Comparison of ENCODE assay signal across 20 mouse cellular contexts in the genomic region with DNA sequence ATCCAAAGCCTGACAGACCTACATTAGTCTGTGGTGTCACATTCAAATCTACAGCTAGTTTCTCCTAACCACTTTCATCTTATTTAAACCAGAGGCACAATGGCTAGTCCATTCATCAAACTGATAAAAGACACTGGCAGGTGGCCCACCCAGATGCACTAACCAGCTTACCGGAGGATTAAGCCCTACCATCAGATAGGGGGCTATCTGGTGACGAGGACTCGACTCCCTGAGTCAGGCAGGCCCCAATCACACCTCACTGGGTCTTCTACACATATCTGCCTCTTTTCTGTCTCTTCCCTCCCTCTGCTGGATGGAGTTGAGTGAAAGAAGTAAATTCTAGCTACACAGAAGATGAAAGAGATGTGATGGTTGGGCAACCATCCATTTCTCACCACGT. TPM values are rescaled to one million over a fixed set of nuclear protein-coding genes. Genes with fewer than 3 reads are reported as not detected.
A peak's percentile ranks its signal among the peaks of the same experiment; 100 is the strongest.
DNase-seq lines count a peak whose midpoint lies in the region; ATAC-seq and TF ChIP-seq lines count a peak whose summit lies in the region.
"Had no signal": no experiment of that assay in that cellular context is flagged by ENCODE, and none has a peak within 500 bp of the region (broad histone marks: within the 10 kb centered on the region; RNA-seq: fewer than 3 reads in every experiment).

No protein-coding gene starts in this region.

- no peaks in the 10 kb centered on the region for H3K9me3 ChIP-seq in forebrain, embryonic 13.5 days (replicated peaks)
- no peaks in the 10 kb centered on the region for H3K9me3 ChIP-seq in forebrain, postnatal 0 days (ENCODE audit: low read length)
- H3K9me3 ChIP-seq in hindbrain, postnatal 0 days (ENCODE audit: low read length), result no peaks in the 10 kb centered on the region
- H3K9me3 ChIP-seq in midbrain, embryonic 16.5 days (replicated peaks; ENCODE audit: control insufficient read depth, low read length, poor library complexity, severe bottlenecking), result no peaks in the 10 kb centered on the region
- H3K9me3 ChIP-seq: limb, embryonic 13.5 days; liver, embryonic 13.5 days had no signal

- peaks cover 33% of the 10 kb centered on the region for H3K4me1 ChIP-seq in forebrain, embryonic 13.5 days
- H3K4me1 ChIP-seq in forebrain, postnatal 0 days (ENCODE audit: insufficient read depth), result peaks cover 9% of the 10 kb centered on the region
- no peaks in the 10 kb centered on the region; the same call in 1 of the 2 replicates for H3K4me1 ChIP-seq in hindbrain, postnatal 0 days (ENCODE audit: insufficient read depth, low read length)
- H3K4me1 ChIP-seq in midbrain, embryonic 16.5 days (ENCODE audit: control insufficient read depth, insufficient read depth, low read length), result peaks cover 29% of the 10 kb centered on the region
- H3K4me1 ChIP-seq: limb, embryonic 13.5 days; liver, embryonic 13.5 days had no signal

- no peak for DNase-seq in forebrain, postnatal 0 days
- peak; percentile 32 for DNase-seq in brain, adult 2 months (ENCODE audit: low read depth, low spot score)
- DNase-seq in hindbrain, postnatal 0 days (ENCODE audit: low spot score), result no peak
- no peak for DNase-seq in embryo, embryonic 10.5 days (ENCODE audit: low spot score)
- no peak for DNase-seq in thymus, postnatal 36 days
- DNase-seq: adrenal gland, postnatal 25 days; cerebellum, adult 18-20 months; gastrocnemius, postnatal 25 days; liver, embryonic 13.5 days; lung, embryonic 14.5 days; lung, postnatal 36 days; thymus, postnatal 14 days had no signal

- no peaks in the 10 kb centered on the region for H3K27me3 ChIP-seq in forebrain, embryonic 13.5 days
- H3K27me3 ChIP-seq in forebrain, postnatal 0 days (ENCODE audit: insufficient read depth, low read length), result no peaks in the 10 kb centered on the region
- no peaks in the 10 kb centered on the region for H3K27me3 ChIP-seq in hindbrain, postnatal 0 days (ENCODE audit: insufficient read depth, low read length)
- no peaks in the 10 kb centered on the region for H3K27me3 ChIP-seq in midbrain, embryonic 16.5 days (ENCODE audit: control insufficient read depth, insufficient read depth, low read depth, low read length)
- H3K27me3 ChIP-seq: liver, embryonic 13.5 days had no signal

- peaks cover 15% of the 10 kb centered on the region for H3K36me3 ChIP-seq in forebrain, embryonic 13.5 days (ENCODE audit: poor library complexity, severe bottlenecking)
- no peaks in the 10 kb centered on the region for H3K36me3 ChIP-seq in forebrain, postnatal 0 days (ENCODE audit: insufficient read depth)
- no peaks in the 10 kb centered on the region for H3K36me3 ChIP-seq in hindbrain, postnatal 0 days (ENCODE audit: insufficient read depth, low read length)
- no peaks in the 10 kb centered on the region for H3K36me3 ChIP-seq in midbrain, embryonic 16.5 days (ENCODE audit: control insufficient read depth, insufficient read depth, low read length)
- H3K36me3 ChIP-seq: G1E; limb, embryonic 13.5 days; liver, embryonic 13.5 days had no signal

- H3K4me3 ChIP-seq in forebrain, embryonic 13.5 days, result no peak overlapping the region
- H3K4me3 ChIP-seq in forebrain, postnatal 0 days (ENCODE audit: low read depth, low read length), result no peak overlapping the region
- H3K4me3 ChIP-seq in hindbrain, postnatal 0 days (ENCODE audit: low read length), result no peak overlapping the region
- no peak overlapping the region for H3K4me3 ChIP-seq in midbrain, embryonic 16.5 days (ENCODE audit: low read depth, low read length)
- H3K4me3 ChIP-seq: limb, embryonic 13.5 days; liver, embryonic 13.5 days had no signal

- H3K27ac ChIP-seq in forebrain, embryonic 13.5 days, result peak overlapping the region; percentile 21
- no peak overlapping the region for H3K27ac ChIP-seq in forebrain, postnatal 0 days (ENCODE audit: low read depth, low read length)
- H3K27ac ChIP-seq in hindbrain, postnatal 0 days, result no peak overlapping the region
- H3K27ac ChIP-seq in midbrain, embryonic 16.5 days (ENCODE audit: low read length), result 0 out of 2 replicates have a peak overlapping the region, but pooled peaks have one; percentile 35
- H3K27ac ChIP-seq: limb, embryonic 13.5 days; liver, embryonic 13.5 days; stomach, postnatal 0 days had no signal

- TF ChIP-seq CTCF in forebrain, postnatal 0 days (IDR thresholded peaks at IDR 0.05; ENCODE audit: low read depth), result no peak
- peak; percentile 17; the same call in 1 of the 2 replicates for TF ChIP-seq CTCF in hindbrain, postnatal 0 days (IDR thresholded peaks at IDR 0.05; ENCODE audit: low read depth)

- 16% methylated on average over 4 of the region's 4 CpGs for WGBS in forebrain, embryonic 13.5 days
- 19% methylated on average over 4 of the region's 4 CpGs for WGBS in forebrain, postnatal 0 days
- WGBS in hindbrain, postnatal 0 days, result 24% methylated on average over 4 of the region's 4 CpGs
- 9% methylated on average over 4 of the region's 4 CpGs for WGBS in midbrain, embryonic 16.5 days

- H3K4me2 ChIP-seq in forebrain, embryonic 13.5 days, result no peak overlapping the region
- no peak overlapping the region for H3K4me2 ChIP-seq in forebrain, postnatal 0 days (ENCODE audit: low read depth)
- H3K4me2 ChIP-seq in hindbrain, postnatal 0 days (ENCODE audit: low read depth, low read length), result no peak overlapping the region
- H3K4me2 ChIP-seq in midbrain, embryonic 16.5 days (ENCODE audit: low read length), result peak overlapping the region; percentile 8
- H3K4me2 ChIP-seq: limb, embryonic 13.5 days; liver, embryonic 13.5 days; lung, embryonic 14.5 days had no signal

- H3K9ac ChIP-seq in forebrain, embryonic 13.5 days, result no peak overlapping the region
- no peak overlapping the region for H3K9ac ChIP-seq in forebrain, postnatal 0 days
- no peak overlapping the region for H3K9ac ChIP-seq in hindbrain, postnatal 0 days (replicated peaks; ENCODE audit: low read length)
- H3K9ac ChIP-seq in midbrain, embryonic 16.5 days (ENCODE audit: low read depth, low read length), result no peak overlapping the region
- H3K9ac ChIP-seq: limb, embryonic 13.5 days; liver, embryonic 13.5 days; lung, embryonic 14.5 days had no signal

- no peak for ATAC-seq in forebrain, embryonic 13.5 days
- no peak for ATAC-seq in forebrain, postnatal 0 days
- no peak for ATAC-seq in hindbrain, postnatal 0 days
- no peak for ATAC-seq in midbrain, embryonic 16.5 days
- ATAC-seq: activated CD4-positive, CD25-positive, alpha-beta regulatory T cell, adult 4 months; intestine, postnatal 0 days had no signal

RNA-seq across cellular contexts. Expression of a gene that starts 24.3 kb away (rescaled TPM):
- 25.8 and 27.6 TPM in 2 replicates for polyA plus RNA-seq in forebrain, embryonic 13.5 days (2015; fragmentation: Nextera tagmentation; extraction: Ambion mirVana)
- total RNA-seq in forebrain, postnatal 0 days (2014; rRNA removed), result 21.1 and 35.6 TPM in 2 replicates
- 21.2 and 26.5 TPM in 2 replicates for polyA plus RNA-seq in forebrain, postnatal 0 days (2015; fragmentation: Nextera tagmentation; extraction: Ambion mirVana)
- total RNA-seq in hindbrain, postnatal 0 days (2014; rRNA removed), result 31.4 and 33.1 TPM in 2 replicates
- polyA plus RNA-seq in hindbrain, postnatal 0 days (2015; fragmentation: Nextera tagmentation; extraction: Ambion mirVana), result 21.2 and 22.2 TPM in 2 replicates
- 17.3 and 21.9 TPM in 2 replicates for polyA plus RNA-seq in midbrain, embryonic 16.5 days (2015; fragmentation: Nextera tagmentation; extraction: Ambion mirVana)
- total RNA-seq: G1E; megakaryocyte-erythroid progenitor cell, adult 5-6 weeks had no signal
- polyA plus RNA-seq: activated CD4-positive, CD25-positive, alpha-beta regulatory T cell, adult 4 months; G1E had no signal

Comparison
In these comparisons a context has a peak if more than half of its experiments do, and no peak if none do; other contexts are left out.
1. H3K27ac ChIP-seq: peak in forebrain, embryonic 13.5 days (single experiment) and midbrain, embryonic 16.5 days (single experiment); none in forebrain, postnatal 0 days (single experiment) and hindbrain, postnatal 0 days (single experiment).